ENCODE assay signal across 9 mouse cellular contexts in the genomic region with DNA sequence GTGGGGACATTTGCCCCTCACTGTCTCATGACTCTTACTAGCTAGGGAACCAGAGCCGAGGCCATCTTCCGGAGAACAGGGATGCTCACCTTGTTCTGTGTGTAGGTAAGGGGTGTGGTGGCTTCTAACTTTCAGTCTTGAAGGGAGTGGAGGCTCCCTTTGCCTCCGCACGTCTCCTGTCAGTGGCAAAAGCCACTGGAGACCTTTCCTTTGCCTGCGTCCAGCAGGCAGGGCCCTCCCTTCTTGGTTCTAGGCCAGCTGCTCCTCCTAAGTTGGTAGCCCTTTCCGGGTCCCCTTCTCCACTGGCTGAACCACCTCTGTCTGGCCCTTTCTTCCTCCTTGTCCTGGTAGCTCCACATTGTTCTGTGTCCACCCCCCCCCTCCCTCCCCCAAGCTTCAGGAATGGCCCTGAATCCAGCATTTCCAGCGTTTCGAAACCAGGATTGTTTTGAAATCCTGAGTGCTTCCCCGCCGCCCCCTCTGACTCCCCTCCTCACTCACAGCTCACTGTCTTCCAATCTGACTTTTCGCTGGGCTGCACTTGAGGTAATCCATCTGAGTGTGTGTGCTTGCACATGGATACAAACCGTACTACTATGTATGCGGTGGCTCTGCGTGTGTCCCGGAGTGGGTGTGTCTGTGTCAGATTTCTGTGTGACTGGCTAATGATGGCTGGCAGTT. TPM values are rescaled to one million over a fixed set of nuclear protein-coding genes. Genes with fewer than 3 reads are reported as not detected.
DNase-seq lines count a peak whose midpoint lies in the region; ATAC-seq lines count a peak whose summit lies in the region.
"Had no signal": no experiment of that assay in that cellular context is flagged by ENCODE, and none has a peak within 500 bp of the region (broad histone marks: within the 10 kb centered on the region; RNA-seq: fewer than 3 reads in every experiment).

No protein-coding gene starts in this region.

- H3K27ac ChIP-seq in embryonic facial prominence, embryonic 15.5 days (replicated peaks) = peak overlapping the region; percentile 96
- H3K27ac ChIP-seq in limb, embryonic 11.5 days (replicated peaks; ENCODE audit: low read depth, low read length) = 0 out of 2 replicates have a peak overlapping the region, but pooled peaks have one; percentile 51
- 0 out of 2 replicates have a peak overlapping the region, but pooled peaks have one; percentile 22 for H3K27ac ChIP-seq in midbrain, embryonic 14.5 days (replicated peaks; ENCODE audit: low read depth, low read length)

- H3K9ac ChIP-seq in embryonic facial prominence, embryonic 15.5 days = peak overlapping the region; percentile 39; the same call in 1 of the 2 replicates
- no peak overlapping the region; the same call in 1 of the 2 replicates for H3K9ac ChIP-seq in limb, embryonic 11.5 days (ENCODE audit: low read length)
- peak overlapping the region; percentile 39; the same call in 1 of the 2 replicates for H3K9ac ChIP-seq in midbrain, embryonic 14.5 days (replicated peaks; ENCODE audit: low read length)

- DNase-seq in retina, postnatal 1 day = peak; percentile 26
- no peak for DNase-seq in retina, embryonic 14.5 days (ENCODE audit: low spot score)
- peak; percentile 70 for DNase-seq in heart, postnatal 4 days
- DNase-seq in limb, embryonic 11.5 days (ENCODE audit: low spot score) = no peak
- no peak for DNase-seq in midbrain, embryonic 14.5 days
- no peak for DNase-seq in left cerebral cortex, adult 11 months (ENCODE audit: low spot score)

- peaks cover 84% of the 10 kb centered on the region for H3K4me1 ChIP-seq in embryonic facial prominence, embryonic 15.5 days
- peaks cover 79% of the 10 kb centered on the region for H3K4me1 ChIP-seq in limb, embryonic 11.5 days (ENCODE audit: control insufficient read depth, insufficient read depth, low read length)
- H3K4me1 ChIP-seq in midbrain, embryonic 14.5 days (ENCODE audit: control insufficient read depth, insufficient read depth, low read length) = peaks cover 70% of the 10 kb centered on the region

- peak overlapping the region; percentile 83 for H3K4me2 ChIP-seq in embryonic facial prominence, embryonic 15.5 days (replicated peaks)
- peak overlapping the region; percentile 81 for H3K4me2 ChIP-seq in limb, embryonic 11.5 days (ENCODE audit: low read depth, severe bottlenecking)
- H3K4me2 ChIP-seq in midbrain, embryonic 14.5 days (ENCODE audit: low read length) = peak overlapping the region; percentile 99

- no peaks in the 10 kb centered on the region for H3K9me3 ChIP-seq in embryonic facial prominence, embryonic 15.5 days (replicated peaks)
- no peaks in the 10 kb centered on the region for H3K9me3 ChIP-seq in limb, embryonic 11.5 days (ENCODE audit: control insufficient read depth, low read length)
- H3K9me3 ChIP-seq in midbrain, embryonic 14.5 days (ENCODE audit: control insufficient read depth, low read length) = no peaks in the 10 kb centered on the region

- H3K36me3 ChIP-seq in embryonic facial prominence, embryonic 15.5 days = 0 out of 2 replicates have a peak, but pooled peaks cover 5% of the 10 kb centered on the region
- H3K36me3 ChIP-seq in limb, embryonic 11.5 days (ENCODE audit: control insufficient read depth, insufficient read depth, low read length) = no peaks in the 10 kb centered on the region
- no peaks in the 10 kb centered on the region for H3K36me3 ChIP-seq in midbrain, embryonic 14.5 days (ENCODE audit: control insufficient read depth, insufficient read depth, low read length)

- no peaks in the 10 kb centered on the region for H3K27me3 ChIP-seq in embryonic facial prominence, embryonic 15.5 days
- H3K27me3 ChIP-seq in limb, embryonic 11.5 days (ENCODE audit: control insufficient read depth, insufficient read depth, low read length) = no peaks in the 10 kb centered on the region
- H3K27me3 ChIP-seq in midbrain, embryonic 14.5 days (ENCODE audit: control insufficient read depth, insufficient read depth, low read length) = no peaks in the 10 kb centered on the region

- no peak for ATAC-seq in embryonic facial prominence, embryonic 15.5 days (ENCODE audit: insufficient number of reproducible peaks, low FRiP score, low TSS enrichment, low read depth)
- ATAC-seq in limb, embryonic 11.5 days (ENCODE audit: insufficient number of reproducible peaks, low FRiP score, low TSS enrichment, low read depth) = no peak
- no peak for ATAC-seq in midbrain, embryonic 14.5 days (ENCODE audit: low FRiP score, low TSS enrichment)
- ATAC-seq in CD4-positive, CD25-positive, alpha-beta regulatory T cell, adult 4 months = no peak

- H3K4me3 ChIP-seq in embryonic facial prominence, embryonic 15.5 days (replicated peaks) = peak overlapping the region; percentile 97
- H3K4me3 ChIP-seq in limb, embryonic 11.5 days (ENCODE audit: low read depth, low read length) = peak overlapping the region; percentile 18
- peak overlapping the region; percentile 13; the same call in 1 of the 2 replicates for H3K4me3 ChIP-seq in midbrain, embryonic 14.5 days (replicated peaks; ENCODE audit: low read depth, low read length)

- 8% methylated on average over 15 of the region's 15 CpGs for WGBS in embryonic facial prominence, embryonic 15.5 days
- 19% methylated on average over 15 of the region's 15 CpGs for WGBS in limb, embryonic 11.5 days
- WGBS in midbrain, embryonic 14.5 days = 18% methylated on average over 15 of the region's 15 CpGs

RNA-seq across cellular contexts. Expression of a gene that starts 4.3 kb away (rescaled TPM):
- polyA plus RNA-seq in embryonic facial prominence, embryonic 15.5 days (2015; fragmentation: Nextera tagmentation; extraction: Ambion mirVana) = 21.2 and 21.8 TPM in 2 replicates
- total RNA-seq in heart, postnatal 4 days (2021) = 10 to 100 TPM; 56.8 to 64.0 TPM
- polyA plus RNA-seq in limb, embryonic 11.5 days (2014; fragmentation: Nextera tagmentation; extraction: Ambion mirVana) = 11.6 and 12.3 TPM in 2 replicates
- 12.6 and 14.9 TPM in 2 replicates for polyA plus RNA-seq in midbrain, embryonic 14.5 days (2014; fragmentation: Nextera tagmentation; extraction: Ambion mirVana)
- polyA plus RNA-seq in CD4-positive, CD25-positive, alpha-beta regulatory T cell, adult 4 months (2017; shearing (Covaris generic)) = 10 to 100 TPM; 13.3 to 17.6 TPM

RNA-seq across cellular contexts. Expression of a gene that starts 32.1 kb away (rescaled TPM):
- 2.1 and 3.3 TPM in 2 replicates for polyA plus RNA-seq in embryonic facial prominence, embryonic 15.5 days (2015; fragmentation: Nextera tagmentation; extraction: Ambion mirVana)
- total RNA-seq in heart, postnatal 4 days (2021) = not detected
- polyA plus RNA-seq in limb, embryonic 11.5 days (2014; fragmentation: Nextera tagmentation; extraction: Ambion mirVana) = 0.59 and 0.99 TPM in 2 replicates
- polyA plus RNA-seq in midbrain, embryonic 14.5 days (2014; fragmentation: Nextera tagmentation; extraction: Ambion mirVana) = not detected in 2 replicates
- not detected for polyA plus RNA-seq in CD4-positive, CD25-positive, alpha-beta regulatory T cell, adult 4 months (2017; shearing (Covaris generic))
- total RNA-seq: heart, postnatal 14 days had no signal

RNA-seq across cellular contexts. Expression of a gene that starts 45.9 kb away (rescaled TPM):
- not detected in 2 replicates for polyA plus RNA-seq in embryonic facial prominence, embryonic 15.5 days (2015; fragmentation: Nextera tagmentation; extraction: Ambion mirVana)
- not detected for total RNA-seq in heart, postnatal 4 days (2021)
- not detected in 2 replicates for polyA plus RNA-seq in limb, embryonic 11.5 days (2014; fragmentation: Nextera tagmentation; extraction: Ambion mirVana)
- not detected in 2 replicates for polyA plus RNA-seq in midbrain, embryonic 14.5 days (2014; fragmentation: Nextera tagmentation; extraction: Ambion mirVana)
- under 1 TPM in 1 of 2 experiments, not detected in 1; 0.43 TPM for polyA plus RNA-seq in CD4-positive, CD25-positive, alpha-beta regulatory T cell, adult 4 months (2017; shearing (Covaris generic))
- total RNA-seq: heart, postnatal 14 days had no signal

Comparison
In these comparisons a context has a peak if more than half of its experiments do, and no peak if none do; other contexts are left out.
1. DNase-seq: peak in retina, postnatal 1 day (single experiment) and heart, postnatal 4 days (single experiment); none in retina, embryonic 14.5 days (single experiment), limb, embryonic 11.5 days (single experiment), midbrain, embryonic 14.5 days (single experiment) and left cerebral cortex, adult 11 months (single experiment).
2. H3K27ac ChIP-seq: peak in every context shown above with its lines; median percentile 96 in embryonic facial prominence, embryonic 15.5 days; 51 in limb, embryonic 11.5 days; 22 in midbrain, embryonic 14.5 days.
3. H3K4me3 ChIP-seq: peak in every context shown above with its lines; median percentile 97 in embryonic facial prominence, embryonic 15.5 days; 18 in limb, embryonic 11.5 days; 13 in midbrain, embryonic 14.5 days.
4. Peak in every context shown above with its lines, with median percentiles within 50 percentile points of each other: H3K4me2 ChIP-seq.